Mouse (Mus musculus): ENCODE results near the gene Clic1. TPM values are rescaled to one million over a fixed set of nuclear protein-coding genes. Genes with fewer than 3 reads are reported as not detected.

Clic1 gene
- polyA plus RNA-seq, 2 experiments, result 103 to 229 TPM

DNA sequence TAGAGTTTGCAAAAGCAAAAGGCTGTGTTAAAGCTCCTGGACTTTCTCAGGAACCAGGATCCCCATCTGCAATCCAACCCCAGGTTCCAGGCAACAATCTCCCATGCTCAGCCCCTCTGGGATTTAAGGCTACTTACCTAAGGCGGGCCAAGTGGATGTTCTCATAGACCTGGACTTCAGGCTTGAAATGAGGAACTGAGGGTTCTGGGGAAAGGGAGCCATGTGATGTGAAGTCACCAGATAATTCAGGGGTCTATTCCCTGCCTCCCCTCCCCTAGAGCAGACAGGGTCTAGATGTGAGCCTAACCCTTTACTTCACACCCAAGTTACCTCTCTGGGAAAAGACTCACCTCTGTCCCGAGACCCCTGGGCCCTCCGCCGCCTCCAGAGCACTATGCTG, 30.9 kb downstream of the Clic1 start:
- DNase-seq (ENCODE audit: low spot score), result no peak
- H3K9me3 ChIP-seq (ENCODE audit: control insufficient read depth, low read length), result no peaks in the 10 kb centered on the region
- no peak for TF ChIP-seq POLR2A (IDR thresholded peaks at IDR 0.05; ENCODE audit: borderline replicate concordance, extremely low read depth, insufficient read depth, insufficient read length)
- H3K9ac ChIP-seq (ENCODE audit: low read depth, low read length, severe bottlenecking), result no peak overlapping the region
- ATAC-seq (ENCODE audit: low FRiP score, low read depth), result no peak
- no peaks in the 10 kb centered on the region for H3K36me3 ChIP-seq (ENCODE audit: control insufficient read depth, insufficient read depth, low read length)
- no peak overlapping the region for H3K4me2 ChIP-seq (replicated peaks; ENCODE audit: low read depth, low read length, severe bottlenecking)
- H3K4me3 ChIP-seq (replicated peaks; ENCODE audit: low read length), result no peak overlapping the region
- peaks cover 5% of the 10 kb centered on the region; the same call in 1 of the 2 replicates for H3K4me1 ChIP-seq (ENCODE audit: control insufficient read depth, insufficient read depth, low read length)
- no peaks in the 10 kb centered on the region for H3K27me3 ChIP-seq (ENCODE audit: control insufficient read depth, insufficient read depth, low read length)
- WGBS, result 94% methylated on average over 4 of the region's 4 CpGs
- no peak overlapping the region for H3K27ac ChIP-seq (replicated peaks; ENCODE audit: low read depth, low read length)

DNA sequence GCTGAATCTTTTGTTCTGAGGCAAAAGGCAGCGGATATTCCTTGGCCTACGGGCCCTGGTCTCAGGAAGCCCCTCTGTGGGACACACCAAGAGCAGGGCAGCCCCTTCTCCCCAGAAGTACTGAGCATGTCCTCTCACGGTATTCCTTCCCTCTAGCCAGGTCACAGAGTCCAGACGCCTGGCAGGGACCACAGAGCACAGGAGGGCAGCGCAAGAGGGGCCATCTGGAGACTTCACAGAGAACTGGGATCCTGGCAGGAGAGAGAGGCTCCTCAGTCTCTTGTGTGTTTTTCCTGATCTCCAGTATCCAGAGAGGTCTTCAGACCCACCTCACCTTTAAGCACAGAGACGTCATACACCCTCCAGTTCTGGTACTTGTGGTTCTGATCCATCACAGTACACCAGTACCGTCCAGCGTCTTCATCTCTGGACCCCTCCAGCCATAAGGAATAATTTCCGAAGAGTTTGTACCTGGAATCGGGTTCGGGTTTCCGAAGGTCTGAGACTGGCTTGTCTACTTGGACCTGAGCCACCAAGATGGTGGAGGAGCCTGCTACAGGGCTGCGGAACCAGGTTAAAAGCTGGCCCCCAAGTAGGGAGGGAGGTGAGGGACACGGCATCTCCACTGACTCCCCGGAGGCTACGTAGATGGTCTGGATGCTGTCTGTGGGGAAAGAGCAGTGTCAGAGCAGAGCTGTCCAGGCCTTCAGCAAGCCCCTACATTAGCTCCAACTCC, 33.2 kb downstream of the Clic1 start:
- no peak overlapping the region for H3K4me2 ChIP-seq (replicated peaks; ENCODE audit: low read depth, low read length, severe bottlenecking)
- H3K9ac ChIP-seq (ENCODE audit: low read depth, low read length, severe bottlenecking), result no peak overlapping the region
- ATAC-seq (ENCODE audit: low FRiP score, low read depth) (no peak), DNase-seq (ENCODE audit: low spot score) (no peak)
- no peak overlapping the region for H3K4me3 ChIP-seq (replicated peaks; ENCODE audit: low read length)
- TF ChIP-seq POLR2A (IDR thresholded peaks at IDR 0.05; ENCODE audit: borderline replicate concordance, extremely low read depth, insufficient read depth, insufficient read length), result no peak
- H3K36me3 ChIP-seq (ENCODE audit: control insufficient read depth, insufficient read depth, low read length), result no peaks in the 10 kb centered on the region
- peaks cover under 1% of the 10 kb centered on the region; the same call in 1 of the 2 replicates for H3K4me1 ChIP-seq (ENCODE audit: control insufficient read depth, insufficient read depth, low read length)
- no peaks in the 10 kb centered on the region for H3K27me3 ChIP-seq (ENCODE audit: control insufficient read depth, insufficient read depth, low read length)
- no peaks in the 10 kb centered on the region for H3K9me3 ChIP-seq (ENCODE audit: control insufficient read depth, low read length)
- 80% methylated on average over 16 of the region's 16 CpGs for WGBS
- H3K27ac ChIP-seq (replicated peaks; ENCODE audit: low read depth, low read length), result no peak overlapping the region

DNA sequence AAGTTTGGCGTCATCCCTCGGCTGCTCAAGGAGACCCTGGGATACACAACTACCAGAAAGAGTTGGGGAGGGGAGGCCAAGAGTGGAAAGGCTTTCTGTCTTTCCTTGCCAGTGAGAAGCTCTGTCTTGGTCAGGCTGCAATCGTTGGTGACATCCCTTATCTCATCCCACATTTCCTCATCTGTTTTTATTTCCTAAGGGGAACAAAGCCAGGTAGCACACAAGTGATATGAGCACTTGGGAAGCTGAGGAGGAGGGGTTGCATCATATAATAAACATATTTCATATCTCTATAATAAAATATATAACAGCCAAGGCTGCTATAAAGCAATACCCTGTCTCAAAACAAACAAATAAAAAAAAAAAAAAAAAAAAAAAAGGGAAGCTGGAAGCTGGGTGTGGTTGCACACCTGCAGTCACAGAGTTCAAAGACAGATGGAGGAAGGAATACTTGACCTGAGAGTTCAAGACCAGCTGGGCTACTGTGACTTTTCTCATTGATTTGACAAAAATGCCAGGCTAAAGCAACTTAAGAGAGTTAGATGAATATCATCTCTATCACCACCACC, 34.2 kb downstream of the Clic1 start:
- Histone ChIP-seq H3K36me3 (ENCODE audit: control insufficient read depth, insufficient read depth, low read length) (no peaks in the 10 kb centered on the region), H3K9me3 (ENCODE audit: control insufficient read depth, low read length) (no peaks in the 10 kb centered on the region), H3K27ac (replicated peaks; ENCODE audit: low read depth, low read length) (no peak overlapping the region), H3K9ac (ENCODE audit: low read depth, low read length, severe bottlenecking) (no peak overlapping the region), H3K4me1 (ENCODE audit: control insufficient read depth, insufficient read depth, low read length) (no peaks in the 10 kb centered on the region), H3K4me2 (replicated peaks; ENCODE audit: low read depth, low read length, severe bottlenecking) (no peak overlapping the region), H3K4me3 (replicated peaks; ENCODE audit: low read length) (no peak overlapping the region), H3K27me3 (ENCODE audit: control insufficient read depth, insufficient read depth, low read length) (no peaks in the 10 kb centered on the region)
- no peak for DNase-seq (ENCODE audit: low spot score)
- no peak for TF ChIP-seq POLR2A (IDR thresholded peaks at IDR 0.05; ENCODE audit: borderline replicate concordance, extremely low read depth, insufficient read depth, insufficient read length)
- no peak for ATAC-seq (ENCODE audit: low FRiP score, low read depth)
- 83% methylated on average over 3 of the region's 3 CpGs for WGBS

DNA sequence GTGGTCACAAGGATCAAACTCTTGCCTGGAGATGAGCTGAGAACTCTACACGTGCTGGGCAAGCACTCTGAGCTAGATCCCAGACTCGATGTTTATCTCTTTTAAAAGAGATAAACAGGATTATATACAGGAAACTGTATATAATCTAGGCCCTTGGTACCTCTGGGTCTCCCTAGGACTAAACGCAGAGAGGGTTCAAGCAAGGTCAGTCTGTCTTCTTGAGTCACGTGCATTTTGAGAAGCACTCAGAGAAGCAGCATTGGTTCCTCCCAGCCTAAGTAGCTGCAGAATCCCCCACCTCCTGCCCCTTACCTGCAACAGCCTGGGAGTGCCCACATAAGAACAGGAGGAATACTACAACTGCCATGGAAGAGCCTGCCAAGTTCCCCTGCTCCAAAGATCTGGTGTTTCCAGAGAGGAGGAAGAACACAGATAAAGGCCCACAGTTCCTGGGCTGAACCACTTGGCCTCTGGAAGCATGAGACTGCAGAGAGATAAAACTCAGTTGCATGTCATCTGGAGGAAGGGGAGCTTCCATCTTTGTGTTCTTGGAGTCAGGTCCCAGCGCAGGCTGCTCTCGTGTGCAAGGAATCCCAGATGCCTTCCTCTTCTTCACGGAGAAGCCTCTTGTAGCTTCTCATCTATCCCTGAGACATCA, 35.6 kb downstream of the Clic1 start, which contains the start of gene Ly6g6f:
Gene Ly6g6f, minus strand, starts transcription at position 403 of the 658 bp plus-strand sequence.
- no peak for TF ChIP-seq POLR2A (IDR thresholded peaks at IDR 0.05; ENCODE audit: borderline replicate concordance, extremely low read depth, insufficient read depth, insufficient read length)
- no peaks in the 10 kb centered on the region for H3K9me3 ChIP-seq (ENCODE audit: control insufficient read depth, low read length)
- H3K27ac ChIP-seq (replicated peaks; ENCODE audit: low read depth, low read length), result no peak within 1 kb of the TSS
- no peak for DNase-seq (ENCODE audit: low spot score)
- ATAC-seq (ENCODE audit: low FRiP score, low read depth), result no peak
- no peaks in the 10 kb centered on the region for H3K27me3 ChIP-seq (ENCODE audit: control insufficient read depth, insufficient read depth, low read length)
- WGBS, result 70% methylated on average over 7 of the region's 7 CpGs
- H3K4me3 ChIP-seq (replicated peaks; ENCODE audit: low read length), result no peak within 1 kb of the TSS
- no peak within 1 kb of the TSS for H3K4me2 ChIP-seq (replicated peaks; ENCODE audit: low read depth, low read length, severe bottlenecking)
- no peaks in the 10 kb centered on the region for H3K36me3 ChIP-seq (ENCODE audit: control insufficient read depth, insufficient read depth, low read length)
- H3K4me1 ChIP-seq (ENCODE audit: control insufficient read depth, insufficient read depth, low read length), result peaks cover 5% of the 10 kb centered on the region
- no peak within 1 kb of the TSS for H3K9ac ChIP-seq (ENCODE audit: low read depth, low read length, severe bottlenecking)

DNA sequence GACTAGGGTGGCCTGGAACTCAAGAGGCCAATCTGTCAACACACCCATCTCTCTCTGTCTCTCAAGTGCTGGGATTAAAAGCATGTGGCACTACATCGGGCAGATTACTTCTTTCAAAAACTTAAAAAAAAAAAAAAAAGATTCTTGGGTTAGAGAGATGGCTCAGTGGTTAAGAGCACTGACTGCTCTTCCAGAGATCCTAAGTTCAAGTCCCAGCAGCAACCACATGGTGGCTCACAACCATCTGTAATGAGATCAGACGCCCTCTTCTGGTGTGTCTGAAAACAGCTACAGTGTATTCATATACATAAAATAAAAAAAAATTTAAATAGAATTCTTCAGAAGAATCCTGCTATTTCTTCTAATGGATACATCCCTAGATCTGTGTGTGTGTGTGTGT, 38.4 kb downstream of the Clic1 start:
- WGBS, result 48% methylated on average over 2 of the region's 2 CpGs
- Histone ChIP-seq H3K4me1 (ENCODE audit: control insufficient read depth, insufficient read depth, low read length) (peaks cover 9% of the 10 kb centered on the region), H3K4me2 (replicated peaks; ENCODE audit: low read depth, low read length, severe bottlenecking) (no peak overlapping the region), H3K9ac (ENCODE audit: low read depth, low read length, severe bottlenecking) (no peak overlapping the region), H3K36me3 (ENCODE audit: control insufficient read depth, insufficient read depth, low read length) (peaks cover 25% of the 10 kb centered on the region), H3K27ac (replicated peaks; ENCODE audit: low read depth, low read length) (no peak overlapping the region), H3K4me3 (replicated peaks; ENCODE audit: low read length) (no peak overlapping the region), H3K27me3 (ENCODE audit: control insufficient read depth, insufficient read depth, low read length) (no peaks in the 10 kb centered on the region), H3K9me3 (ENCODE audit: control insufficient read depth, low read length) (no peaks in the 10 kb centered on the region)
- no peak for DNase-seq (ENCODE audit: low spot score)
- no peak for TF ChIP-seq POLR2A (IDR thresholded peaks at IDR 0.05; ENCODE audit: borderline replicate concordance, extremely low read depth, insufficient read depth, insufficient read length)
- no peak for ATAC-seq (ENCODE audit: low FRiP score, low read depth)
